Mouse (Mus musculus) lung, postnatal 25 days (tissue): ENCODE results near the gene Synj2.

Experiments
- DNase-seq: peaks from one replicate; pipeline ENCODE4 v3.0.0; 2022; ENCODE audit warnings: low spot score

Synj2 gene

DNA sequence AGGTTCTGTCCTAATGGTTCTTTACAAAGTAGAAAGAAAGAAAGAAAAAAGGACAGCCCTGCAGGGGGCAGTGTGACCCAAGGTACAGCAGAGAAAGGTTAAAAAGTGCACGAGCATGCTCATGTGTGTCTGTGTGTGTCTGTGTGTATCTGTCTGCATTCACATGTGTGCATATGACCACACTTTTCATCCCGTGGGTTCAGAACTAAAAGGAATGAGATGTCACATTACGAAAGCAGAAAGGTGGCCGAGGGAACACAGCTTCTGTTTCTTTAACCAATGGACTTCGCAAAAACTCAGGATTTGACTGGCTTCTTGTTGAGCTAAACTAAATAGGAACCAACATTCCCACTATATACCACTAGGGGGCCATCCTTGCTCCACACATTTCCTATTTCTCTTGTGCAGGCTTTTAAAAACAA lies 113.9 kb downstream of the Synj2 start:
- peak; percentile 49 for DNase-seq

DNA sequence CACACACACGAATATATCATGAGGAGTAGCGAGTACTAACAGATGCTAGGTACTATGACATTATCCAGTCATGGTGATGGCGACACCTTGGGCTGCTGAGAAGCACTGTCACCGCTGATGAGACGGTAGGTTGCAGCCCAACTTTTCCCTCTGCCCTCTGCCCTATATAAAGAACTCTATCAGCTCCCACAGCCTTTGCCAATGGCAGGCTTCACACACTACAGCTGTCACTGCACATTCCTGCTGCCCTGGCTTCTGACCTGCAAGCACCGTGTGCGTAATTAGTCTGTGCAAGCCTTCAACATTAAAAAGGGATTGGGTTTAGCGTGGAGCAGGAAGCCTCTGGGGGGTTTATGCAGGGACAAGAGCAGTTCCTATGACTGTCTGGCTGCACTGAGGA lies 121.7 kb downstream of the Synj2 start:
- DNase-seq = no peak

DNA sequence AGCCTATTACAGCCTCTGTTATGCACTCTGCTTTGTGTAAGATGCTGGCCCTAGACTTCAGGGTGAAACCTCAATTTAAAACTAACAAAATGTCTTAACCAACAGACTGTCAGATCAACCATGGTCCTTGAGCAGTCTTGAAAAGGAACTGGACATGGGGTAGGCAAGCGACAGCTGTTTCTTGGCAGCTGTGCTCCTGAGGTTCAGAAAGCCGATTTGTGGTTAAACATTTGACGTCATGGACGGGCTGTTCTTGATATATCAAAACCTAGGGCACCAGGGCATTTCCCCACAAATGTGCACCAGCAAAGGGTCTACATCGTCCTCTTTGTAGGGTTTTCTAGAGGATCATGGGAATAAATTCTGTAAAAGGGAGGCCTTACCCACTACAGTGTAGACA lies 122.5 kb downstream of the Synj2 start:
- DNase-seq = no peak

DNA sequence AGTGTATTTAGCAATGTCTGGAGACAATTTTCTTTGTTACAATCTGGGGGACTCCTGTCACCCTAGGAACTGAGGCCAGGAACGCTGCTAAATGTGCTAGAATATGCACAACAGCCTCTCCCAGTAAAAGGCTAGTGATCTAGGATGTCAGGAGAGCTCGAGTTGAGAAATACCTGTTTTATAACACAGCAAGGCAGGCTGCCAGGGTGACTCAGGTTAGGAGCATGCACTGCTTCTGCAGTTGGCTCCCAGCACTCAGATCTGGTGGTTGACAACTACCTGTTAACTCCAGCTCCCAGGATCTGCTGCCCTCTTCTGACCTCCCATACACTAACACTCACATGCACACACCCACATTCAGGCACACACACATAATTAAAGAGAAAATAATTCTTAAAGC lies 124.9 kb downstream of the Synj2 start:
- no peak for DNase-seq

DNA sequence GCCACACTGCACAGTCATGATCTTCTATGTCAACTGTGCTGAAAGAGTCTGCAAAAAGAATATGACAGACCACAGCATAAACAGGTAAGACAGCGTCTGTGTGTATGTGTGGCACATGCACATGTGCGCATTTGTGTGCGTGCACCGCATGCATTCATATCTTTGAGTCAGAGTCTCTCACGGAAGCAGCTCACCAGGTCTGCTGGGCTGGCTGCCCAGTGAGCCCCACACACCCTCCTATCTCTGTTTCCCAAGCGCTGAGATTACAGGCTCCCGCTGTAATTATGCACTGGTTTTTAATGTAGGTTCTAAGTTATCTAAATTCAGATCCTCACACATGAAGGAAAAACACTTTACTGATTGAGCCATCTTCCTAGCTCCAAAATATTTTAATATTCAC lies 126.5 kb downstream of the Synj2 start:
- no peak for DNase-seq

DNA sequence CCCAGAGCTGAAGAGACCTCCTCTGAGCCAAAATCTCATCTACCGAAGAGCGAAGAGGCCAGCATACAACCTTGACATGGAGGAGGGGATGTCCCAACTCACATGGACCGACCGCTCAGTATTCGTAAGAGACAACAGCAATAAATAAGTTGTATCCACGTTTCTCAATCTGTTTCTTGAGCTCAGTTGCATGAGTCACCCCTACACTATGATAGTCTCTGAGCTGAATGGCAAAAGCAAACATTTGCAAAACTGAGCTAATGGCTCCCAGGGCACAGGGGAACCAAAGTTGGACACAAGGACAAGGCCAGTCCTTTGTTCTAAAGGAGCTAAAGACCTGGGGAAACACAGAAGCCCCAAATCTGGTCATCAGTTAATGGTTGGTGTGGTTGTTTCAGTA lies 128.8 kb downstream of the Synj2 start:
- no peak for DNase-seq

DNA sequence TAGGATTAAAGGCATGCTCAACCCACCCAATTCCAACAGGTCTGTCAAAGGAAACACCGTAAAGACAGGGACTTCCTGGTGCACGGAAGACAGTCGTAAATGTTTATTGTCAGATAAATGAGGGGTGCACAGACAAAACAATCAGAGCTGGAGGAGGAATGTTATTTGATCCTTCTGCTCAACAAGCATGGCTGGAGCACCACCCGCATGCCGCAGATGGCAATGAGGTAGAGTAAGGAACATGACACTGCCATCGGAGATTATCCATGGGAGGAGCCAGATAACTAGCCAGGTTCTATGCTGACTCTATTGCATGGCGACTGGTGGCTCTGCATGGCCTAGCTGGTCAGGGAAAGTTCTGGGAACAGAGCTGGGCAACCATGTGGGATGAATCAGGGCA lies 132.3 kb downstream of the Synj2 start:
- DNase-seq = no peak

DNA sequence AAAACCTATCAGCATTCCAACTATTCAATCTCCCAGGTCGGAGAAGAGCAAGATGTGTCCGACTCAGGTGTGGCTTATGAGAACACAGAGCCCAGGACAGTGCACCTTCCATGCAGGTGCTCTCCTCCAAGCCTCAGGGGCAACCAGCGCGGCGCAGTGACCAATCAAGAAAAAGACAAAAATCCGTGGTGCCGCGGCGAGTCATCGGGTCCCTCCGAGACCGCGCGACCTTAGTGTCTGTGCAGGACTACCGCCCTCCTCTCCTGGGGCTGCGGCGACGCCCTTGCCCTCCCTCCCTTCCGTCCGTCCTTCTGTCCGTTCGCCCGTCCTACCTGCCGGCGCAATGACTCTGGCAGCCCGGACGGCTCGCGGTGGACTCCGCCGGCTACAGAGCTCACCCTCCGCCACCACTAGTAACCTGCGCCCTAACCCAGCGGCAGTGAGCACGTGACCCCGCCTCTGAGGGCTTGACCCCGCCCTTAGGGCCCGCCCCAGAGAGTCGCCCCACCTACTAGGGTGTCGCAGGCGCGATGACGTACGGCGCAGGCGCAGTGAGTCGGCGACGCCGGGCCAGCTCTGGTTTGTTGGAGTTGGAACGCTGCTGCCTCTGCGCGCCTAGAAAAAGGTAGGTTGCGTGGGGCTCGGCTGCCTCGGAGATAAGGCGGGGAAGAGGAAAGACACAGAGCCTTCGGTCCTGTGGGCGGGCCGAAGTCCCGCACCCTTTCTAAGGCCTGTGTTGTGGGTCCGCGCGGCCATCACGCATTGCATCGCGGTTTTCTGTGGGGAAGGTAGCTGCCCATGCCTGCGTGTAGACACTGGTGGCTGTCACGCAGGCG lies 138.4 kb downstream of the Synj2 start, which contains the start of the genes Serac1 and Gtf2h5:
Serac1 (minus strand) TSS at position 455 of the 836 bp plus-strand sequence.
Gtf2h5 (plus strand) TSS at position 500 of the 836 bp plus-strand sequence.
- DNase-seq = peak; percentile 97

DNA sequence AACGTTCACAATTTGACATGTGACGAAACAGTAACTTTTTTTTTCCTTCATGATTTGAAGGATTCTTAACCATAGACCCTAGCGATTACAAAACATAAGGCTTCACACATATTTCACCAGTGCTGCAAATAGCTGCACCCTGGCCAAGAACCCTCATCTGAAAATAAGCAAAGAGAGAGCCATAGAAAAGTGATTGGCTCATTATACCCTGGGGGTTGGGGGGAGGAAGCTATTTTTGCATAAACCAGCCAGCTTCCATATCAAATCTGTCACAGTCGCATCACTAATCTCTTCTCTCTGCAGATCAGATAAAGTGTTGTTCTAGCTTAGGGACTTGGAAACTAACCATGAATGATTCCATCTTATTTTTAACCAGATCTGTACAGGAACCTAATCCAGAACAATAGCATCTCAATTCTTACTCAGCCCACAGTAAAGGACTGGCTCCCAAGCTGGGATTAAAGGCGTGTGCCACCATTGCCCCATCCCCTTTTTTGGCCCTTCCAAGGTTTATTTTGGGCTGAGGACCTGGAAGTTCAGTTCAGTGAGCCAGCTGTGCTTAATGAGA lies 142.3 kb downstream of the Synj2 start:
- DNase-seq = no peak

DNA sequence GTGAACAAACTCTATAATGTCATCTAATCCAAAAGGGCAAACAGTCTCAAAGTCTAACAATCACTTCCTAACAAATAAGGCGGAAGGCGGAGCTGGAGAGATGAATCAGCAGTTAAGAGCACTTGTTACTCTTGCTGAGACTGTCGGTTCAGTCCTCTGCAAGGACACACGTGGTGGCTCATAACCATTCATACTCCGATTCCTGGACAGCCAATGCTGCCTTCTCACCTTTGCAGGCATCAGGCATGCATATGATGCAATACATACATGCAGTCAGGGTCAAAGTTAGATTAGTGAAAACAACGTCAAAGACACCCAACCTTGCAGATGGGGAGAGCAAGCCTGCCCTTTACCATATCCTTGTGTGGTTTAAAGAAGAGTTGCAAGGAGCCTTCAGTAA lies 150.5 kb downstream of the Synj2 start:
- no peak for DNase-seq
